Mouse (Mus musculus) embryonic facial prominence, embryonic 14.5 days (tissue): ENCODE data around the gene Krtap19-3. TPM values are rescaled to one million over a fixed set of nuclear protein-coding genes. Genes with fewer than 3 reads are reported as not detected.

Experiments used
- ATAC-seq: fragments of 200-750 bp; cut with Nextera tagmentation; 2 replicates; pipeline ENCODE4 v1.8.0; 2017; ENCODE audit warnings: low read depth, moderate number of reproducible peaks, moderate TSS enrichment
- DNase-seq: peaks from one replicate; pipeline ENCODE4 v3.0.0-alpha.2; 2015; ENCODE audit warnings: low spot score
- H3K27ac ChIP-seq: fragments of 300-500 bp; sonication (generic); replicated peaks from 2 replicates; pipeline ENCODE4 v1.5.1; 2014; ENCODE audit warnings: low read depth, mild to moderate bottlenecking, low read length, moderate library complexity
- H3K27me3 ChIP-seq: fragments of 300-500 bp; sonication (generic); replicated peaks from 2 replicates; pipeline ENCODE4 v1.6.1; 2014; ENCODE audit warnings: low read length; ENCODE audit not compliant: control insufficient read depth, insufficient read depth
- H3K36me3 ChIP-seq: fragments of 300-500 bp; sonication (generic); 2 replicates; pipeline ENCODE4 v1.6.1; 2014; ENCODE audit warnings: low read length, mixed read lengths; ENCODE audit not compliant: control insufficient read depth, insufficient read depth
- H3K4me1 ChIP-seq: fragments of 300-500 bp; sonication (generic); 2 replicates; pipeline ENCODE4 v1.6.1; 2014; ENCODE audit warnings: antibody characterized with exemption, low read length; ENCODE audit not compliant: control insufficient read depth, insufficient read depth
- H3K4me2 ChIP-seq: fragments of 300-500 bp; sonication (generic); 2 replicates; pipeline ENCODE4 v1.6.1; 2014; ENCODE audit warnings: low read depth, mild to moderate bottlenecking, low read length, moderate library complexity, mixed read lengths
- H3K4me3 ChIP-seq: fragments of 300-500 bp; sonication (generic); 2 replicates; pipeline ENCODE4 v1.5.1; 2014; ENCODE audit warnings: low read depth, mild to moderate bottlenecking, low read length
- H3K9ac ChIP-seq: fragments of 300-500 bp; sonication (generic); 2 replicates; pipeline ENCODE4 v1.6.1; 2014; ENCODE audit warnings: low read depth, mild to moderate bottlenecking, low read length, moderate library complexity, mixed read lengths
- H3K9me3 ChIP-seq: fragments of 300-500 bp; sonication (generic); 2 replicates; pipeline ENCODE4 v1.6.1; 2016; ENCODE audit warnings: low read length; ENCODE audit not compliant: control insufficient read depth
- WGBS: fragments of 180-500 bp; shearing (Covaris S2); extraction: QIAGEN DNeasy Blood & Tissue Kit; methylation state at CpG from one replicate; pipeline ENCODE4 v1.1.7; 2014; 5-methylcytosine and 5-hydroxymethylcytosine counted together
- polyA plus RNA-seq: library from polyadenylated mRNA; unstranded; fragments of >200 nt; fragmentation: Nextera tagmentation; extraction: Ambion mirVana; gene quantifications from 2 replicates; pipeline ENCODE4 v1.2.1, GENCODE M21; 2014

The Krtap19-3 gene
- polyA plus RNA-seq, 1 experiment from 2014 or later = not detected

- H3K36me3 ChIP-seq = no peaks in the 10 kb centered on the region
- no peak overlapping the region for H3K27ac ChIP-seq
- no peaks in the 10 kb centered on the region for H3K4me1 ChIP-seq
- no peak overlapping the region for H3K4me2 ChIP-seq
- no peak overlapping the region for H3K4me3 ChIP-seq
- WGBS = 94% methylated on average over 1 of the region's 1 CpGs
- no peaks in the 10 kb centered on the region for H3K9me3 ChIP-seq
- ATAC-seq (no peak), DNase-seq (no peak)
- H3K27me3 ChIP-seq = no peaks in the 10 kb centered on the region
- H3K9ac ChIP-seq = no peak overlapping the region
Measured at GRCm38 (mm10) chr16:88847363-88847762, 30.5 kb downstream of the Krtap19-3 start.

Other genes with a start within 250 kb of the Krtap19-3 start
- 0.42 TPM in 1 of 2 replicates, not detected in the other for gene Krtap26-1, start 230.2 kb downstream of the Krtap19-3 start, polyA plus RNA-seq
- not detected in 2 replicates for gene Krtap27-1, start 206.4 kb downstream of the Krtap19-3 start, polyA plus RNA-seq
- not detected in 2 replicates for gene 2310061N02Rik, start 170.1 kb downstream of the Krtap19-3 start, polyA plus RNA-seq
- not detected in 2 replicates for gene Krtap13-1, start 149.2 kb downstream of the Krtap19-3 start, polyA plus RNA-seq
- gene Krtap13, start 126.4 kb downstream of the Krtap19-3 start, polyA plus RNA-seq = 0.51 TPM in 1 of 2 replicates, not detected in the other
- 1.8 TPM in 1 of 2 replicates, not detected in the other for gene 2310034C09Rik, start 119.2 kb downstream of the Krtap19-3 start, polyA plus RNA-seq
- not detected in 2 replicates for gene 2310057N15Rik, start 103.8 kb downstream of the Krtap19-3 start, polyA plus RNA-seq
- not detected in 2 replicates for gene Gm5965, start 100.1 kb downstream of the Krtap19-3 start, polyA plus RNA-seq
- not detected in 2 replicates for gene Gm20741, start 65.8 kb downstream of the Krtap19-3 start, polyA plus RNA-seq
- not detected in 2 replicates for gene Krtap15, start 57.8 kb downstream of the Krtap19-3 start, polyA plus RNA-seq
- gene Krtap14, start 51.9 kb downstream of the Krtap19-3 start, polyA plus RNA-seq = not detected in 2 replicates
- gene Krtap19-1, start 8.6 kb downstream of the Krtap19-3 start, polyA plus RNA-seq = not detected in 2 replicates
- not detected in 2 replicates for gene Krtap19-2, start 3.8 kb downstream of the Krtap19-3 start, polyA plus RNA-seq
- gene Krtap19-4, start 7.1 kb upstream of the Krtap19-3 start, polyA plus RNA-seq = not detected in 2 replicates
- gene Krtap19-5, start 18.4 kb upstream of the Krtap19-3 start, polyA plus RNA-seq = not detected in 2 replicates
- gene Krtap19-9b, start 54.2 kb upstream of the Krtap19-3 start, polyA plus RNA-seq = not detected in 2 replicates
- not detected in 2 replicates for gene Krtap16-3, start 84.8 kb upstream of the Krtap19-3 start, polyA plus RNA-seq
- not detected in 2 replicates for gene Krtap22-2, start 132.7 kb upstream of the Krtap19-3 start, polyA plus RNA-seq
- gene Gm10229, start 137.2 kb upstream of the Krtap19-3 start, polyA plus RNA-seq = 0.33 TPM in 1 of 2 replicates, not detected in the other
- not detected in 2 replicates for gene Krtap6-1, start 153.7 kb upstream of the Krtap19-3 start, polyA plus RNA-seq
- not detected in 2 replicates for gene Gm10228, start 163.4 kb upstream of the Krtap19-3 start, polyA plus RNA-seq
- gene Krtap6-5, start 169.8 kb upstream of the Krtap19-3 start, polyA plus RNA-seq = not detected in 2 replicates
- not detected in 2 replicates for gene 1110025L11Rik, start 186.0 kb upstream of the Krtap19-3 start, polyA plus RNA-seq
- not detected in 2 replicates for gene Krtap6-3, start 206.0 kb upstream of the Krtap19-3 start, polyA plus RNA-seq